In the genomic region with DNA sequence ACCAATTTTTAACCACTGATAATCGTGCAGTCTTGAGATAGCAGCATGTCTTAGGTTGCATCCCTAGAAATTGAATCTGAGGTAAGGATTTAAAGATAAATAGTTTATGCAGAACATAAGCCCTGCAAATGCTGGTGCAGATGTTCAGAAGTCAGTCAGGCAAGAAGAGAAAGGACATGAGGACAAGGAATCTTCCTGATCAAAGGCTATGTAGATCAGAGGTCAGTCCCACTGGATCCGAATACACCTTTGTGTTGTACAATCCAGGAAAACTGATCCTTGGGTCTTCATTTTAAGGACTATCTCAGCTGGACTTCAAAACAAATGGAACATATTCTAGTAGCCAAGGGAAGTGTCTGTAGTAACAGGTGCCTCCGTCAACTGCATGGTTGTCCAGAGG, we compare ENCODE assay signal across 26 mouse cellular contexts.
"Had no signal": no experiment of that assay in that cellular context is flagged by ENCODE, and none has a peak within 500 bp of the region (broad histone marks: within the 10 kb centered on the region; RNA-seq: fewer than 3 reads in every experiment).

No protein-coding gene starts in this region.

- ATAC-seq: forebrain, embryonic 13.5 days; forebrain, embryonic 14.5 days; forebrain, embryonic 15.5 days; forebrain, embryonic 16.5 days; forebrain, postnatal 0 days had no signal

- H3K27ac ChIP-seq: embryonic facial prominence, embryonic 10.5 days; embryonic facial prominence, embryonic 12.5 days; embryonic facial prominence, embryonic 13.5 days; embryonic facial prominence, embryonic 15.5 days; forebrain, embryonic 10.5 days; forebrain, embryonic 12.5 days; forebrain, embryonic 13.5 days; forebrain, embryonic 15.5 days; gastrocnemius, adult 2 months; heart, adult 2 months had no signal

- H3K9ac ChIP-seq: embryonic facial prominence, embryonic 12.5 days; embryonic facial prominence, embryonic 13.5 days; embryonic facial prominence, embryonic 15.5 days; forebrain, embryonic 12.5 days; forebrain, embryonic 13.5 days; forebrain, embryonic 15.5 days; forebrain, postnatal 0 days had no signal

- H3K4me2 ChIP-seq: embryonic facial prominence, embryonic 12.5 days; embryonic facial prominence, embryonic 13.5 days; embryonic facial prominence, embryonic 15.5 days; forebrain, embryonic 12.5 days; forebrain, embryonic 13.5 days; forebrain, embryonic 15.5 days had no signal

- H3K4me1 ChIP-seq: embryonic facial prominence, embryonic 15.5 days; forebrain, embryonic 10.5 days; forebrain, embryonic 12.5 days; forebrain, embryonic 13.5 days; forebrain, embryonic 15.5 days had no signal

- H3K27me3 ChIP-seq: embryonic facial prominence, embryonic 12.5 days; embryonic facial prominence, embryonic 13.5 days; embryonic facial prominence, embryonic 15.5 days; forebrain, embryonic 12.5 days; forebrain, embryonic 13.5 days; forebrain, embryonic 15.5 days had no signal

- H3K4me3 ChIP-seq: embryonic facial prominence, embryonic 10.5 days; embryonic facial prominence, embryonic 12.5 days; embryonic facial prominence, embryonic 13.5 days; embryonic facial prominence, embryonic 15.5 days; erythroblast, embryonic 14.5 days; forebrain, embryonic 10.5 days; forebrain, embryonic 12.5 days; forebrain, embryonic 13.5 days; forebrain, embryonic 15.5 days; gastrocnemius, adult 2 months; heart, adult 2 months had no signal

- DNase-seq: cerebellum, adult 2 months; cerebellum, adult 8-10 months; cerebellum, adult 9-10 months; cerebellum, adult 9-11 months; cerebellum, postnatal 36 days; embryo, embryonic 11 days; forebrain, postnatal 0 days; gastrocnemius, adult 2 months; gastrocnemius, postnatal 10 days; gastrocnemius, postnatal 14 days; gastrocnemius, postnatal 25 days; gastrocnemius, postnatal 36 days; heart, adult 11 months; heart, adult 18-20 months; heart, adult 2 months had no signal

- H3K9me3 ChIP-seq: embryonic facial prominence, embryonic 12.5 days; embryonic facial prominence, embryonic 13.5 days; embryonic facial prominence, embryonic 15.5 days; forebrain, embryonic 10.5 days; forebrain, embryonic 12.5 days; forebrain, embryonic 13.5 days; forebrain, embryonic 15.5 days had no signal

- H3K36me3 ChIP-seq: embryonic facial prominence, embryonic 10.5 days; embryonic facial prominence, embryonic 12.5 days; embryonic facial prominence, embryonic 13.5 days; embryonic facial prominence, embryonic 15.5 days; forebrain, embryonic 10.5 days; forebrain, embryonic 12.5 days; forebrain, embryonic 15.5 days had no signal
